9 mouse cellular contexts compared by ENCODE assay signal in genomic region chr7:34702718-34703351, GRCm38 (mm10). TPM values are rescaled to one million over a fixed set of nuclear protein-coding genes. Genes with fewer than 3 reads are reported as not detected.
DNase-seq lines count a peak whose midpoint lies in the region; ATAC-seq and TF ChIP-seq lines count a peak whose summit lies in the region.
"Had no signal": no experiment of that assay in that cellular context is flagged by ENCODE, and none has a peak within 500 bp of the region (broad histone marks: within the 10 kb centered on the region; RNA-seq: fewer than 3 reads in every experiment).

No protein-coding gene starts in this region.

- no peak overlapping the region for H3ac ChIP-seq in myocyte (ENCODE audit: control insufficient read depth, insufficient read length)

- no peaks in the 10 kb centered on the region for H3K36me3 ChIP-seq in embryonic facial prominence, embryonic 14.5 days (ENCODE audit: control insufficient read depth, insufficient read depth, low read length)
- H3K36me3 ChIP-seq in myocyte (ENCODE audit: control insufficient read depth, insufficient read depth), result no peaks in the 10 kb centered on the region
- H3K36me3 ChIP-seq in midbrain, embryonic 14.5 days (ENCODE audit: control insufficient read depth, insufficient read depth, low read length), result no peaks in the 10 kb centered on the region
- H3K36me3 ChIP-seq: limb, embryonic 15.5 days had no signal

- H3K9me3 ChIP-seq in embryonic facial prominence, embryonic 14.5 days (ENCODE audit: control insufficient read depth, low read length), result no peaks in the 10 kb centered on the region; the same call in 1 of the 2 replicates
- no peaks in the 10 kb centered on the region for H3K9me3 ChIP-seq in midbrain, embryonic 14.5 days (ENCODE audit: control insufficient read depth, low read length)
- H3K9me3 ChIP-seq: limb, embryonic 15.5 days had no signal

- no peak for TF ChIP-seq CTCF in gastrocnemius, adult 2 months (IDR thresholded peaks at IDR 0.05)

- H3K27ac ChIP-seq in gastrocnemius, adult 2 months, result no peak overlapping the region
- H3K27ac ChIP-seq in embryonic facial prominence, embryonic 14.5 days (replicated peaks; ENCODE audit: low read depth, low read length), result no peak overlapping the region
- H3K27ac ChIP-seq in midbrain, embryonic 14.5 days (replicated peaks; ENCODE audit: low read depth, low read length), result no peak overlapping the region
- H3K27ac ChIP-seq: limb, embryonic 15.5 days had no signal

- H3K9ac ChIP-seq in embryonic facial prominence, embryonic 14.5 days (ENCODE audit: low read depth, low read length), result no peak overlapping the region
- no peak overlapping the region for H3K9ac ChIP-seq in midbrain, embryonic 14.5 days (replicated peaks; ENCODE audit: low read length)
- H3K9ac ChIP-seq: limb, embryonic 15.5 days had no signal

- peak; percentile 27 for DNase-seq in gastrocnemius, adult 2 months
- DNase-seq in gastrocnemius, adult 8-10 months (ENCODE audit: low spot score in 2 of 2), result no peak
- DNase-seq in right cerebral cortex, adult 18-20 months, result peak; percentile 25
- no peak for DNase-seq in right cerebral cortex, postnatal 25 days
- peak; percentile 73 for DNase-seq in embryonic facial prominence, embryonic 14.5 days (ENCODE audit: low spot score)
- no peak for DNase-seq in midbrain, embryonic 14.5 days
- no peak for DNase-seq in right cerebral cortex, postnatal 4 days

- intact Hi-C loops in gastrocnemius, adult 2 months (cut with DNase I), result no loop called here

- WGBS in embryonic facial prominence, embryonic 14.5 days, result 18% methylated on average over 11 of the region's 11 CpGs
- 25% methylated on average over 11 of the region's 11 CpGs for WGBS in midbrain, embryonic 14.5 days

- H3K79me2 ChIP-seq in myocyte (ENCODE audit: control insufficient read depth, insufficient read depth), result no peaks in the 10 kb centered on the region

- H3K4me1 ChIP-seq in embryonic facial prominence, embryonic 14.5 days (ENCODE audit: control insufficient read depth, insufficient read depth, low read length), result no peaks in the 10 kb centered on the region
- H3K4me1 ChIP-seq in midbrain, embryonic 14.5 days (ENCODE audit: control insufficient read depth, insufficient read depth, low read length), result no peaks in the 10 kb centered on the region

- ATAC-seq in embryonic facial prominence, embryonic 14.5 days (ENCODE audit: low read depth), result no peak
- ATAC-seq in midbrain, embryonic 14.5 days (ENCODE audit: low FRiP score, low TSS enrichment), result no peak

- TF ChIP-seq POLR2A in myocyte (IDR thresholded peaks at IDR 0.05; ENCODE audit: insufficient read length, low read depth), result no peak

- no peak overlapping the region for H3K4me3 ChIP-seq in gastrocnemius, adult 2 months
- no peak overlapping the region for H3K4me3 ChIP-seq in embryonic facial prominence, embryonic 14.5 days (ENCODE audit: low read depth, low read length)
- no peak overlapping the region for H3K4me3 ChIP-seq in myocyte
- no peak overlapping the region for H3K4me3 ChIP-seq in midbrain, embryonic 14.5 days (replicated peaks; ENCODE audit: low read depth, low read length)
- H3K4me3 ChIP-seq: limb, embryonic 15.5 days had no signal

- H3K4me2 ChIP-seq in embryonic facial prominence, embryonic 14.5 days (ENCODE audit: low read depth, low read length), result no peak overlapping the region
- H3K4me2 ChIP-seq in myocyte (ENCODE audit: low read depth), result no peak overlapping the region
- no peak overlapping the region for H3K4me2 ChIP-seq in midbrain, embryonic 14.5 days (ENCODE audit: low read length)
- H3K4me2 ChIP-seq: limb, embryonic 15.5 days had no signal

- 0 out of 2 replicates have a peak, but pooled peaks cover 3% of the 10 kb centered on the region for H3K27me3 ChIP-seq in embryonic facial prominence, embryonic 14.5 days (replicated peaks; ENCODE audit: control insufficient read depth, insufficient read depth, low read length)
- peaks cover 15% of the 10 kb centered on the region for H3K27me3 ChIP-seq in myocyte (ENCODE audit: control insufficient read depth, insufficient read depth, insufficient read length)
- no peaks in the 10 kb centered on the region for H3K27me3 ChIP-seq in midbrain, embryonic 14.5 days (ENCODE audit: control insufficient read depth, insufficient read depth, low read length)

TF ChIP-seq in myocyte, 11 proteins besides CTCF, POLR2A, EP300 and RAD21:
- TF ChIP-seq CEBPB (IDR thresholded peaks at IDR 0.05; ENCODE audit: insufficient read depth, poor library complexity, severe bottlenecking), result no peak
- TF ChIP-seq MAX (IDR thresholded peaks at IDR 0.05; ENCODE audit: low read depth), result no peak
- no peak for TF ChIP-seq SRF (IDR thresholded peaks at IDR 0.05; ENCODE audit: control insufficient read depth, insufficient read length, low read depth)
- TF ChIP-seq USF1 (IDR thresholded peaks at IDR 0.05; ENCODE audit: low read depth), result no peak
- peak; percentile 93 for TF ChIP-seq REST (IDR thresholded peaks at IDR 0.05; ENCODE audit: insufficient read depth, insufficient read length)
- TF ChIP-seq TCF12 (IDR thresholded peaks at IDR 0.05; ENCODE audit: insufficient read depth, poor library complexity, severe bottlenecking), result no peak
- TF ChIP-seq E2F4 (IDR thresholded peaks at IDR 0.05; ENCODE audit: insufficient read depth), result no peak

RNA-seq across cellular contexts. Expression of gene Kctd15, which starts 46.3 kb away (rescaled TPM):
- total RNA-seq in gastrocnemius, adult 2 months (2021), result 10 to 100 TPM; 41.4 to 47.1 TPM
- 10 to 100 TPM; 55.6 to 60.8 (median 58.6) TPM for total RNA-seq in gastrocnemius, adult 8-10 months (2022)
- 13.7 and 15.7 TPM in 2 replicates for polyA plus RNA-seq in embryonic facial prominence, embryonic 14.5 days (2014; fragmentation: Nextera tagmentation; extraction: Ambion mirVana)
- 29.2 TPM for polyA plus RNA-seq in myocyte (2012; fragmentation: generic; extraction: Trizol)
- polyA plus RNA-seq in midbrain, embryonic 14.5 days (2014; fragmentation: Nextera tagmentation; extraction: Ambion mirVana), result 17.5 and 29.1 TPM in 2 replicates

Comparison
In these comparisons a context has a peak if more than half of its experiments do, and no peak if none do; other contexts are left out.
1. DNase-seq: peak in gastrocnemius, adult 2 months (single experiment), right cerebral cortex, adult 18-20 months (single experiment) and embryonic facial prominence, embryonic 14.5 days (single experiment); none in gastrocnemius, adult 8-10 months (0 of 2), right cerebral cortex, postnatal 25 days (single experiment), midbrain, embryonic 14.5 days (single experiment) and right cerebral cortex, postnatal 4 days (single experiment).